Mouse (Mus musculus): Measurements from ENCODE around the gene Elovl2.
"Not testable (repeated sequence)": the region's sequence is repeated elsewhere in the genome, so short reads cannot be mapped to it uniquely, and the experiment has no call there.

The Elovl2 gene

GRCm38 (mm10) chr13:41220304-41220834, at the start of gene Elovl2:
Gene Elovl2 (minus strand): TSS chr13:41220405.
- DNase-seq (ENCODE audit: low spot score): peak; percentile 83

- DNase-seq (ENCODE audit: low spot score): peak; percentile 32
Measured at GRCm38 (mm10) chr13:41267827-41268408, 47.7 kb upstream of the Elovl2 start.

GRCm38 (mm10) chr13:41263304-41264006, 43.2 kb upstream of the Elovl2 start:
- DNase-seq (ENCODE audit: low spot score): no peak

- DNase-seq (ENCODE audit: low spot score): not testable (repeated sequence)
Measured at GRCm38 (mm10) chr13:41261617-41262016, 41.4 kb upstream of the Elovl2 start.

- DNase-seq (ENCODE audit: low spot score): no peak
Measured at GRCm38 (mm10) chr13:41257851-41258250, 37.6 kb upstream of the Elovl2 start.

- no peak for DNase-seq (ENCODE audit: low spot score)
Measured at GRCm38 (mm10) chr13:41256962-41257361, 36.8 kb upstream of the Elovl2 start.

- DNase-seq (ENCODE audit: low spot score): no peak
Measured at GRCm38 (mm10) chr13:41256126-41256525, 35.9 kb upstream of the Elovl2 start.

- no peak for DNase-seq (ENCODE audit: low spot score)
Measured at GRCm38 (mm10) chr13:41252736-41253135, 32.5 kb upstream of the Elovl2 start.

- no peak for DNase-seq (ENCODE audit: low spot score)
Measured at GRCm38 (mm10) chr13:41252141-41252540, 31.9 kb upstream of the Elovl2 start.

GRCm38 (mm10) chr13:41251667-41252066, 31.5 kb upstream of the Elovl2 start:
- no peak for DNase-seq (ENCODE audit: low spot score)

- DNase-seq (ENCODE audit: low spot score): not testable (repeated sequence)
Measured at GRCm38 (mm10) chr13:41251232-41251631, 31.0 kb upstream of the Elovl2 start.

- peak; percentile 10 for DNase-seq (ENCODE audit: low spot score)
Measured at GRCm38 (mm10) chr13:41250318-41250981, 30.2 kb upstream of the Elovl2 start.

GRCm38 (mm10) chr13:41249538-41250317, 29.5 kb upstream of the Elovl2 start, which contains the start of gene Smim13:
Gene Smim13 (plus strand): TSS chr13:41249844.
- DNase-seq (ENCODE audit: low spot score): peak; percentile 97

- no peak for DNase-seq (ENCODE audit: low spot score)
Measured at GRCm38 (mm10) chr13:41248751-41249520, 28.7 kb upstream of the Elovl2 start.

- peak; percentile 22 for DNase-seq (ENCODE audit: low spot score)
Measured at GRCm38 (mm10) chr13:41244306-41244830, 24.2 kb upstream of the Elovl2 start.

GRCm38 (mm10) chr13:41241557-41241956, 21.4 kb upstream of the Elovl2 start:
- DNase-seq (ENCODE audit: low spot score): no peak

- peak; percentile 87 for DNase-seq (ENCODE audit: low spot score)
Measured at GRCm38 (mm10) chr13:41238805-41239130, 18.6 kb upstream of the Elovl2 start.

GRCm38 (mm10) chr13:41238035-41238804, 18.0 kb upstream of the Elovl2 start:
- no peak for DNase-seq (ENCODE audit: low spot score)

GRCm38 (mm10) chr13:41235845-41236741, 15.9 kb upstream of the Elovl2 start:
- no peak for DNase-seq (ENCODE audit: low spot score)
